Mouse (Mus musculus): ENCODE measurements around the gene Nit1.
"Not testable (repeated sequence)": the region's sequence is repeated elsewhere in the genome, so short reads cannot be mapped to it uniquely, and the experiment has no call there.

DNA sequence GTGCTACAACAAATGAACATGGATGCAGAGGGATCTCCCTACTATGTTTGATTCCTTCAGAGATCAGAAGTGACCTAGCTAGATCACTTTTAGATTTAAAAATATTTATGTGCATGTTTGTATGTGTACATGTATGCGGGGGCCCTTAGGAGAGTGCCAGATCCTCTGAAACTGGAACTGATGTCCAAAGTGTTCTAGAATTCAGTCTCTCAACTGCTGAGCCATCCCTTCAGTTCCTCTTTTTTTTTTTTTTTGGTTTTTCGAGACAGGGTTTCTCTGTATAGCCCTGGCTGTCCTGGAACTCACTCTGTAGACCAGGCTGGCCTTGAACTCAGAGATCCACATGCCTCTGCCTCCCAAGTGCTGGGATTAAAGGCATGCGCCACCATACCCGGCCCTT is 18.9 kb downstream of the Nit1 start:
- not testable (repeated sequence) for TF ChIP-seq CTCF (conservative IDR thresholded peaks at IDR 0.05; ENCODE audit: low read length); POU5F1 (IDR thresholded peaks at IDR 0.05; ENCODE audit: borderline replicate concordance, low read length); NANOG (IDR thresholded peaks at IDR 0.05; ENCODE audit: borderline replicate concordance, low read length)

Measured in E14TG2a.4 (cell line).